Comparison of ENCODE assay signal across 15 mouse cellular contexts in the genomic region with DNA sequence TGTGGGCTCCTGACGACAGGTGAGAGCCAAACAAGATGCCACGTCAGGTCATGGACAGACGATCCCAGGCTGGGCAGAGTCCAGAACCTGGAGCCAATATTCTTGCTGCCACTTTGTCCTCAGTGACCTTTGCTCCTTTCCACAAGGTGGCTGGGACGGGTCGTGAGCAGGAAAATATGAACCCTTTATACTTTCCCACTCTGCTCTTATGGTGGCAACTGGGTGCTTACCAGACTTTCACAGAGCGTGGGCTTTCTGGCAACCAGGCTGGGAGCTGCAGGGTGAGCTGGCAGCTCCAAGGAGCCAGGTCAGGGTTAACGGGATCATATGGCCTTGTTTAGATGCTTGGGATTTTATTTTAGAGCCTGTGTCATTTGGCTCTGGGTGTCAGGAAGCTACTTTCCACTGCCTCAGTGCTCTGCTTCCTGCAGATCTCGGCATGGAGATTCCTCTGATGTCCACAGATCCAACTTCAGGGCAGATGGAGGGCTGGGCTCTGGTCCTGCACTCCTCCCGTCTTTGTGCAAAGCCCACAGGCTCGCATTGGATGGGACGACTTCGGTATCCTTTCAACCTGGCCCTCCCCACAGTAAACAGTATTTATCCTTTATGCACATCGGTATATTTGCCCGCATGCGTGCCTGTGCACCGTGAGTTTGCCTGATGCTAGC.
A peak's percentile ranks its signal among the peaks of the same experiment; 100 is the strongest.
DNase-seq lines count a peak whose midpoint lies in the region; ATAC-seq and TF ChIP-seq lines count a peak whose summit lies in the region.
"Had no signal": no experiment of that assay in that cellular context is flagged by ENCODE, and none has a peak within 500 bp of the region (broad histone marks: within the 10 kb centered on the region; RNA-seq: fewer than 3 reads in every experiment).

No protein-coding gene starts in this region.

- no peak for ATAC-seq in hindbrain, embryonic 14.5 days (ENCODE audit: low FRiP score)
- ATAC-seq: hindbrain, postnatal 0 days had no signal

- no peak overlapping the region for H3K27ac ChIP-seq in heart, embryonic 10.5 days
- no peak overlapping the region for H3K27ac ChIP-seq in liver, adult 2 months (replicated peaks; ENCODE audit: insufficient read depth, low read depth, low read length)
- H3K27ac ChIP-seq in hindbrain, embryonic 14.5 days: no peak overlapping the region
- H3K27ac ChIP-seq: embryonic facial prominence, embryonic 13.5 days; heart, adult 2 months; hindbrain, postnatal 0 days; kidney, postnatal 0 days; limb, embryonic 13.5 days had no signal

- intact Hi-C loops in heart, postnatal 10 days (cut with DNase I): no loop called here

- no peak overlapping the region for H3K4me2 ChIP-seq in hindbrain, embryonic 14.5 days (replicated peaks)
- H3K4me2 ChIP-seq: embryonic facial prominence, embryonic 13.5 days; limb, embryonic 13.5 days had no signal

- H3K36me3 ChIP-seq in heart, embryonic 10.5 days: no peaks in the 10 kb centered on the region
- H3K36me3 ChIP-seq in liver, adult 2 months (ENCODE audit: control insufficient read depth, insufficient read depth, low read length): no peaks in the 10 kb centered on the region
- H3K36me3 ChIP-seq in hindbrain, embryonic 14.5 days (replicated peaks; ENCODE audit: control insufficient read depth, insufficient read depth): no peaks in the 10 kb centered on the region
- H3K36me3 ChIP-seq: embryonic facial prominence, embryonic 13.5 days; limb, embryonic 13.5 days had no signal

- no peak for TF ChIP-seq CTCF in liver, adult 2 months (IDR thresholded peaks at IDR 0.05; ENCODE audit: low read depth, low read length)

- no peaks in the 10 kb centered on the region for H3K9me3 ChIP-seq in heart, embryonic 10.5 days
- no peaks in the 10 kb centered on the region for H3K9me3 ChIP-seq in hindbrain, embryonic 14.5 days (ENCODE audit: control insufficient read depth, low read length)
- H3K9me3 ChIP-seq: embryonic facial prominence, embryonic 13.5 days had no signal

- H3K4me3 ChIP-seq in heart, embryonic 10.5 days: no peak overlapping the region
- H3K4me3 ChIP-seq in liver, adult 2 months (ENCODE audit: insufficient read depth, low read depth, low read length): no peak overlapping the region
- H3K4me3 ChIP-seq in hindbrain, embryonic 14.5 days (replicated peaks; ENCODE audit: low read length): no peak overlapping the region
- H3K4me3 ChIP-seq: embryonic facial prominence, embryonic 13.5 days; heart, adult 2 months; limb, embryonic 13.5 days had no signal

- peak; percentile 23 to 30 for DNase-seq in heart, postnatal 10 days
- DNase-seq in heart, embryonic 10.5 days (ENCODE audit: low spot score): no peak
- peak; percentile 85 for DNase-seq in liver, adult 2 months (ENCODE audit: extremely low read depth, low read depth, low spot score)
- no peak for DNase-seq in liver
- DNase-seq in cerebellum, adult 9-11 months: peak; percentile 73
- peak; percentile 53 for DNase-seq in skeletal muscle tissue, adult 2 months (ENCODE audit: low read depth, low spot score)
- DNase-seq in testis, postnatal 10 days (ENCODE audit: low spot score): no peak
- no peak for DNase-seq in hindbrain, embryonic 14.5 days (ENCODE audit: low spot score)
- DNase-seq: lung, postnatal 14 days; thymus, adult 18-20 months had no signal

- H3K4me1 ChIP-seq in heart, embryonic 10.5 days: peaks cover 13% of the 10 kb centered on the region
- H3K4me1 ChIP-seq in liver, adult 2 months (ENCODE audit: control insufficient read depth, insufficient read depth, low read length): peaks cover 13% of the 10 kb centered on the region
- no peaks in the 10 kb centered on the region for H3K4me1 ChIP-seq in hindbrain, embryonic 14.5 days (replicated peaks; ENCODE audit: control insufficient read depth, insufficient read depth, low read length)

- 79% methylated on average over 16 of the region's 16 CpGs for WGBS in heart, embryonic 10.5 days
- 62% methylated on average over 16 of the region's 16 CpGs for WGBS in liver, adult 2 months
- 87% methylated on average over 16 of the region's 16 CpGs for WGBS in hindbrain, embryonic 14.5 days

- no peak for TF ChIP-seq POLR2A in liver, adult 2 months (IDR thresholded peaks at IDR 0.05; ENCODE audit: extremely low read depth, insufficient read depth, low read length)

- 0 out of 2 replicates have a peak, but pooled peaks cover 22% of the 10 kb centered on the region for H3K27me3 ChIP-seq in heart, embryonic 10.5 days (ENCODE audit: insufficient read depth, poor library complexity, severe bottlenecking)
- H3K27me3 ChIP-seq in liver, adult 2 months (ENCODE audit: control insufficient read depth, insufficient read depth, low read length): no peaks in the 10 kb centered on the region
- H3K27me3 ChIP-seq in hindbrain, embryonic 14.5 days (ENCODE audit: control insufficient read depth, insufficient read depth, low read length): no peaks in the 10 kb centered on the region

- no peak overlapping the region for H3K9ac ChIP-seq in liver, adult 2 months (ENCODE audit: low read depth, low read length)
- H3K9ac ChIP-seq in hindbrain, embryonic 14.5 days: no peak overlapping the region
- H3K9ac ChIP-seq: embryonic facial prominence, embryonic 13.5 days; limb, embryonic 13.5 days had no signal

- no peaks in the 10 kb centered on the region for H3K79me2 ChIP-seq in liver, adult 2 months (ENCODE audit: control insufficient read depth, insufficient read depth, low read length)

Comparison
In these comparisons a context has a peak if more than half of its experiments do, and no peak if none do; other contexts are left out.
1. DNase-seq: peak in heart, postnatal 10 days (2 of 2), liver, adult 2 months (single experiment), cerebellum, adult 9-11 months (single experiment) and skeletal muscle tissue, adult 2 months (single experiment); none in heart, embryonic 10.5 days (single experiment), liver (single experiment), testis, postnatal 10 days (single experiment) and hindbrain, embryonic 14.5 days (single experiment).